In genomic region chr11:3997978-3998720, GRCm38 (mm10) we compare ENCODE assay signal across 9 mouse cellular contexts. TPM values are rescaled to one million over a fixed set of nuclear protein-coding genes. Genes with fewer than 3 reads are reported as not detected.
DNase-seq lines count a peak whose midpoint lies in the region; ATAC-seq and TF ChIP-seq lines count a peak whose summit lies in the region.
"Had no signal": no experiment of that assay in that cellular context is flagged by ENCODE, and none has a peak within 500 bp of the region (broad histone marks: within the 10 kb centered on the region; RNA-seq: fewer than 3 reads in every experiment).

No protein-coding gene starts in this region.

- peak overlapping the region; percentile 66 for H3K4me2 ChIP-seq in heart, embryonic 11.5 days
- H3K4me2 ChIP-seq in heart, embryonic 16.5 days (ENCODE audit: low read depth, low read length): peak overlapping the region; percentile 68

- peaks cover 42% of the 10 kb centered on the region for H3K27me3 ChIP-seq in heart, embryonic 11.5 days (ENCODE audit: control insufficient read depth, insufficient read depth, low read length)
- H3K27me3 ChIP-seq in heart, embryonic 16.5 days (ENCODE audit: control insufficient read depth, insufficient read depth, low read length): peaks cover 46% of the 10 kb centered on the region
- no peaks in the 10 kb centered on the region for H3K27me3 ChIP-seq in liver, adult 2 months (ENCODE audit: control insufficient read depth, insufficient read depth, low read length)

- no peak for TF ChIP-seq CTCF in liver, adult 2 months (IDR thresholded peaks at IDR 0.05; ENCODE audit: low read depth, low read length)
- TF ChIP-seq CTCF in olfactory bulb, adult 2 months (IDR thresholded peaks at IDR 0.05; ENCODE audit: insufficient read depth, low read depth, low read length): no peak

- H3K9ac ChIP-seq in heart, embryonic 11.5 days (ENCODE audit: low read depth, low read length): 0 out of 2 replicates have a peak overlapping the region, but pooled peaks have one; percentile 22
- H3K9ac ChIP-seq in ES-E14 (ENCODE audit: insufficient read depth, low read depth, low read length, poor library complexity, severe bottlenecking): peak overlapping the region; percentile 27
- H3K9ac ChIP-seq in heart, embryonic 16.5 days (ENCODE audit: low read length): no peak overlapping the region
- no peak overlapping the region for H3K9ac ChIP-seq in liver, adult 2 months (ENCODE audit: low read depth, low read length)

- 2% methylated on average over 66 of the region's 66 CpGs for WGBS in heart, embryonic 11.5 days (ENCODE audit: insufficient replicate concordance)
- WGBS in heart, embryonic 16.5 days: 4% methylated on average over 66 of the region's 66 CpGs
- WGBS in liver, adult 2 months: 58% methylated on average over 66 of the region's 66 CpGs
- 17% methylated on average over 66 of the region's 66 CpGs for WGBS in olfactory bulb, adult 2 months

- in situ Hi-C loops in ES-E14 (cut with MboI; ENCODE audit: low sequenced_read_pairs in 2 of 2, unreplicated experiment in 2 of 2): no loop called here

- H3K36me3 ChIP-seq in heart, embryonic 11.5 days (ENCODE audit: control insufficient read depth, insufficient read depth, low read length): no peaks in the 10 kb centered on the region
- no peaks in the 10 kb centered on the region for H3K36me3 ChIP-seq in ES-E14 (ENCODE audit: control insufficient read depth, insufficient read depth, low read length, poor library complexity, severe bottlenecking)
- no peaks in the 10 kb centered on the region for H3K36me3 ChIP-seq in heart, embryonic 16.5 days (ENCODE audit: control insufficient read depth, insufficient read depth)
- H3K36me3 ChIP-seq in liver, adult 2 months (ENCODE audit: control insufficient read depth, insufficient read depth, low read length): no peaks in the 10 kb centered on the region

- no peak for ATAC-seq in heart, embryonic 11.5 days (replicated peaks; ENCODE audit: insufficient number of reproducible peaks, low FRiP score, low TSS enrichment)
- ATAC-seq in heart, embryonic 16.5 days (replicated peaks; ENCODE audit: extremely low read depth, insufficient read depth, low FRiP score): no peak

- H3K4me3 ChIP-seq in heart, embryonic 11.5 days (ENCODE audit: low read depth, low read length): peak overlapping the region; percentile 39
- H3K4me3 ChIP-seq in ES-E14 (ENCODE audit: insufficient read depth in 1 of 2, low read depth in 1 of 2, low read length in 2 of 2, poor library complexity in 1 of 2, severe bottlenecking in 1 of 2): peak overlapping the region; percentile 53 to 61
- H3K4me3 ChIP-seq in heart, embryonic 16.5 days (ENCODE audit: low read length): peak overlapping the region; percentile 48
- peak overlapping the region; percentile 9; the same call in 1 of the 2 replicates for H3K4me3 ChIP-seq in liver, adult 2 months (ENCODE audit: insufficient read depth, low read depth, low read length)
- peak overlapping the region; percentile 4 for H3K4me3 ChIP-seq in olfactory bulb, adult 2 months (ENCODE audit: insufficient read depth, low read depth, low read length)

- H3K9me3 ChIP-seq in heart, embryonic 11.5 days (replicated peaks; ENCODE audit: control insufficient read depth, low read length): no peaks in the 10 kb centered on the region
- no peaks in the 10 kb centered on the region for H3K9me3 ChIP-seq in ES-E14 (ENCODE audit: control insufficient read depth, insufficient read depth, low read depth, low read length)
- no peaks in the 10 kb centered on the region; the same call in 1 of the 2 replicates for H3K9me3 ChIP-seq in heart, embryonic 16.5 days (replicated peaks; ENCODE audit: control insufficient read depth, low read length)

- DNase-seq in heart, adult 9 months (ENCODE audit: low spot score in 2 of 2): no peak
- peak; percentile 27 for DNase-seq in ES-E14 (ENCODE audit: low read depth, low spot score)
- no peak for DNase-seq in liver, adult 2 months (ENCODE audit: extremely low read depth, low read depth, low spot score)
- DNase-seq in ovary, postnatal 10 days (ENCODE audit: low spot score): no peak
- no peak for DNase-seq in adrenal gland, adult 2 months

- TF ChIP-seq POLR2A in liver, adult 2 months (IDR thresholded peaks at IDR 0.05; ENCODE audit: extremely low read depth, insufficient read depth, low read length): no peak
- TF ChIP-seq POLR2A in olfactory bulb, adult 2 months (IDR thresholded peaks at IDR 0.05; ENCODE audit: insufficient read depth, low read depth, low read length): no peak

- H3K27ac ChIP-seq in heart, embryonic 11.5 days (ENCODE audit: low read depth, low read length): no peak overlapping the region
- H3K27ac ChIP-seq in ES-E14 (ENCODE audit: insufficient read depth, low read depth, low read length, poor library complexity, severe bottlenecking): no peak overlapping the region
- H3K27ac ChIP-seq in heart, embryonic 16.5 days (ENCODE audit: low read length): no peak overlapping the region
- H3K27ac ChIP-seq in liver, adult 2 months (replicated peaks; ENCODE audit: insufficient read depth, low read depth, low read length): no peak overlapping the region
- no peak overlapping the region for H3K27ac ChIP-seq in olfactory bulb, adult 2 months (ENCODE audit: insufficient read depth, low read depth, low read length)

- H3K4me1 ChIP-seq in heart, embryonic 11.5 days (ENCODE audit: control insufficient read depth, insufficient read depth, low read length): peaks cover 2% of the 10 kb centered on the region; the same call in 1 of the 2 replicates
- H3K4me1 ChIP-seq in ES-E14 (ENCODE audit: control insufficient read depth in 2 of 2, insufficient read depth in 2 of 2, low read length in 2 of 2, poor library complexity in 1 of 2): peaks cover 0 to 3% of the 10 kb centered on the region in 2 experiments; a peak in 1 of 4 replicates
- peaks cover 5% of the 10 kb centered on the region; the same call in 1 of the 2 replicates for H3K4me1 ChIP-seq in heart, embryonic 16.5 days (ENCODE audit: control insufficient read depth, insufficient read depth, low read length)
- no peaks in the 10 kb centered on the region for H3K4me1 ChIP-seq in liver, adult 2 months (ENCODE audit: control insufficient read depth, insufficient read depth, low read length)
- peaks cover 10% of the 10 kb centered on the region for H3K4me1 ChIP-seq in olfactory bulb, adult 2 months (ENCODE audit: control insufficient read depth, insufficient read depth, low read length)

- no peaks in the 10 kb centered on the region for H3K79me2 ChIP-seq in liver, adult 2 months (ENCODE audit: control insufficient read depth, insufficient read depth, low read length)

TF ChIP-seq in ES-E14, 5 proteins besides CTCF, POLR2A, EP300 and RAD21:
- TF ChIP-seq ZNF384 (IDR thresholded peaks at IDR 0.05; ENCODE audit: low read depth, low read length) (no peak), MAFK (IDR thresholded peaks at IDR 0.05; ENCODE audit: insufficient read depth, low read depth, low read length) (no peak), CHD2 (IDR thresholded peaks at IDR 0.05; ENCODE audit: low read depth, low read length) (no peak), HCFC1 (IDR thresholded peaks at IDR 0.05; ENCODE audit: borderline replicate concordance, insufficient read depth, low read length) (no peak), ZC3H11A (IDR thresholded peaks at IDR 0.05; ENCODE audit: borderline replicate concordance, low read depth, low read length) (no peak)

RNA-seq across cellular contexts. Expression of gene Gal3st1, which starts 14.7 kb away (rescaled TPM):
- 0.14 and 0.19 TPM in 2 replicates for polyA plus RNA-seq in heart, embryonic 11.5 days (2014; fragmentation: Nextera tagmentation; extraction: Ambion mirVana)
- total RNA-seq in ES-E14 (2012; rRNA removed): 4.0 and 4.9 TPM in 2 replicates
- polyA plus RNA-seq in heart, embryonic 16.5 days (2015; fragmentation: Nextera tagmentation; extraction: Ambion mirVana): 0.74 and 1.4 TPM in 2 replicates
- total RNA-seq in liver, adult 2 months (2014; rRNA removed): 2.2 and 2.6 TPM in 2 replicates
- 1.4 and 4.4 TPM in 2 replicates for polyA plus RNA-seq in liver, adult 2 months (2012; rRNA removed)
- polyA plus RNA-seq in olfactory bulb, adult 2 months (2012; ENCODE audit: insufficient read depth, insufficient read length, low replicate concordance, missing spikeins): not detected in 2 replicates
- total RNA-seq in adrenal gland, adult 2 months (2021): under 1 TPM in 1 of 2 experiments, not detected in 1; 0.21 TPM
- polyA plus RNA-seq in adrenal gland, adult 2 months (2012; rRNA removed): 0.63 and 0.79 TPM in 2 replicates

RNA-seq across cellular contexts. Expression of gene 4930556J24Rik, which starts 21.6 kb away (rescaled TPM):
- polyA plus RNA-seq in heart, embryonic 11.5 days (2014; fragmentation: Nextera tagmentation; extraction: Ambion mirVana): 0.17 and 0.18 TPM in 2 replicates
- 0.76 and 1.3 TPM in 2 replicates for total RNA-seq in ES-E14 (2012; rRNA removed)
- 0.12 TPM in 2 replicates for polyA plus RNA-seq in heart, embryonic 16.5 days (2015; fragmentation: Nextera tagmentation; extraction: Ambion mirVana)
- total RNA-seq in liver, adult 2 months (2014; rRNA removed): 0.09 TPM in 1 of 2 replicates, not detected in the other
- polyA plus RNA-seq in liver, adult 2 months (2012; rRNA removed): not detected in 2 replicates
- polyA plus RNA-seq in olfactory bulb, adult 2 months (2012; ENCODE audit: insufficient read depth, insufficient read length, low replicate concordance, missing spikeins): not detected in 2 replicates
- total RNA-seq in adrenal gland, adult 2 months (2021): not detected
- not detected in 2 replicates for polyA plus RNA-seq in adrenal gland, adult 2 months (2012; rRNA removed)
- polyA plus RNA-seq: large intestine, adult 2 months had no signal

RNA-seq across cellular contexts. Expression of gene Sec14l4, which starts 33.1 kb away (rescaled TPM):
- polyA plus RNA-seq in heart, embryonic 11.5 days (2014; fragmentation: Nextera tagmentation; extraction: Ambion mirVana): not detected in 2 replicates
- 0.94 and 2.3 TPM in 2 replicates for total RNA-seq in ES-E14 (2012; rRNA removed)
- 0.38 and 2.1 TPM in 2 replicates for polyA plus RNA-seq in heart, embryonic 16.5 days (2015; fragmentation: Nextera tagmentation; extraction: Ambion mirVana)
- total RNA-seq in liver, adult 2 months (2014; rRNA removed): 97.5 and 130 TPM in 2 replicates
- 92.9 and 108 TPM in 2 replicates for polyA plus RNA-seq in liver, adult 2 months (2012; rRNA removed)
- polyA plus RNA-seq in olfactory bulb, adult 2 months (2012; ENCODE audit: insufficient read depth, insufficient read length, low replicate concordance, missing spikeins): not detected in 2 replicates
- total RNA-seq in adrenal gland, adult 2 months (2021): 1 to 10 TPM; 3.2 to 7.2 TPM
- 1.2 and 1.7 TPM in 2 replicates for polyA plus RNA-seq in adrenal gland, adult 2 months (2012; rRNA removed)

RNA-seq across cellular contexts. Expression of gene Pes1, which starts 34.4 kb away (rescaled TPM):
- polyA plus RNA-seq in heart, embryonic 11.5 days (2014; fragmentation: Nextera tagmentation; extraction: Ambion mirVana): 48.2 and 51.5 TPM in 2 replicates
- total RNA-seq in ES-E14 (2012; rRNA removed): 128 and 143 TPM in 2 replicates
- 50.0 and 57.9 TPM in 2 replicates for polyA plus RNA-seq in heart, embryonic 16.5 days (2015; fragmentation: Nextera tagmentation; extraction: Ambion mirVana)
- 17.9 and 20.8 TPM in 2 replicates for total RNA-seq in liver, adult 2 months (2014; rRNA removed)
- 17.9 and 22.2 TPM in 2 replicates for polyA plus RNA-seq in liver, adult 2 months (2012; rRNA removed)
- polyA plus RNA-seq in olfactory bulb, adult 2 months (2012; ENCODE audit: insufficient read depth, insufficient read length, low replicate concordance, missing spikeins): not detected in 2 replicates
- total RNA-seq in adrenal gland, adult 2 months (2021): 10 to 100 TPM; 62.1 to 73.2 TPM
- polyA plus RNA-seq in adrenal gland, adult 2 months (2012; rRNA removed): 29.7 and 38.6 TPM in 2 replicates

Comparison
In these comparisons a context has a peak if more than half of its experiments do, and no peak if none do; other contexts are left out.
1. H3K9ac ChIP-seq: peak in heart, embryonic 11.5 days (single experiment) and ES-E14 (single experiment); none in heart, embryonic 16.5 days (single experiment) and liver, adult 2 months (single experiment).
2. H3K4me3 ChIP-seq: peak in every context shown above with its lines; median percentile 57 in ES-E14; 48 in heart, embryonic 16.5 days; 39 in heart, embryonic 11.5 days; 9 in liver, adult 2 months; 4 in olfactory bulb, adult 2 months.
3. RNA of gene Sec14l4, which starts 33.1 kb away (polyA plus RNA-seq): 92.9 to 108 TPM in liver, adult 2 months; 1.2 to 1.7 TPM in adrenal gland, adult 2 months, 0.38 to 2.1 TPM in heart, embryonic 16.5 days, not detected in heart, embryonic 11.5 days and not detected in olfactory bulb, adult 2 months; every median in the first group is over 10 times any median in the second.